Mouse (Mus musculus) embryonic fibroblast, embryonic 13.5 days (primary cell): ENCODE measurements around the gene Tor1b.

Experiments used
- CTCF ChIP-seq: IDR thresholded peaks from 2 replicates; pipeline ENCODE4 v1.5.1; 2011; ENCODE audit warnings: mild to moderate bottlenecking, control low read depth, low read length, moderate library complexity, borderline replicate concordance; ENCODE audit not compliant: insufficient read depth
- POLR2A ChIP-seq: IDR thresholded peaks from 2 replicates; pipeline ENCODE4 v1.6.1; 2011; ENCODE audit warnings: low read depth, mild to moderate bottlenecking, control low read depth, low read length, moderate library complexity

DNA sequence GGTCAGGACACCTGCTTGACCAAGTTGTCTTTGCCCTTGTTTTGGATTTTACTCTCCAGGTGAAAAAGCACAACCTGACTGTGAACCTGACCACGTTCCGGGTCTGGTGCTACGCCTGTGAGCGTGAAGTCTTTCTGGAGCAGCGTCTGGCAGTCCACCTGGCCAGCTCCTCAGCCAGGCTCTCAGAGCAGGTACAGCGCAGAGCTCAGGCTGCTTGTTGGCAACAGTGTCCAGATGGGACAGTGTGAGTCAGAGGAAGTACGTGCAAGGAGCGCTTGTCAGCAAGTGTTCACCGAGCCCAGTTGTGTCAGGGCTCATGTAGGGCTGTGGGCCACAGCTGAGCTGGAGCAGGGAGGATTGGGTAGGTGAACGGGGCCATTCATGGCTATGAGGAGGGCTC lies 50.1 kb downstream of the Tor1b start:
- no peak for TF ChIP-seq POLR2A
- no peak for TF ChIP-seq CTCF
